Mouse (Mus musculus) lung, adult 2 months (tissue): Measurements from ENCODE around the gene Hipk2.

ENCODE experiments used
- CTCF ChIP-seq: fragments of 200-500 bp; IDR thresholded peaks from 2 replicates; pipeline ENCODE4 v1.5.1; 2011; ENCODE audit warnings: mild to moderate bottlenecking, low read length, control low read depth; ENCODE audit not compliant: insufficient read depth
- POLR2A ChIP-seq: fragments of 200-500 bp; IDR thresholded peaks from 2 replicates; pipeline ENCODE4 v1.6.1; 2011; ENCODE audit warnings: low read depth, mild to moderate bottlenecking, control low read depth, low read length, borderline replicate concordance; ENCODE audit errors: extremely low read depth

DNA sequence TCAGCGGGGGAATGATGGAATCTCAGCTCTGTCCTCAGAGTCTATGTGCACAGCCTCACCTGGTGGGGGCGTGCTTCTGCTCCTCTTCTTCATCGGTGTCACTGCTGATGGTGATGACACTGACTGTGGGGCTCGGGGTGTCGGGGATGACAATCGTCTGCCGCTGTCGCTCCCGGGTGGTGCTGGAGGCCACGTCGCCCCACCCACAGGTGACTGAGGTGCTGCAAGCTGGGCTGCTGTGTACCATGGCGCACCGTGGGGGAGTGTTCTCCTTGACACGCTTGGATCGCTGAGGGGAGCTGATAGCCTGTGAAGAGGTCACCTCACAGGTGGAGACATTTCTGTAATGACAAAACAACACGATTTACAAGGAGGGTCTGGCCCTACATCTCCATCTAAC is 160.1 kb downstream of the Hipk2 start:
- TF ChIP-seq POLR2A (no peak), CTCF (no peak)
